Mouse (Mus musculus): ENCODE results near the gene Ecm2.

Gene Ecm2

DNA sequence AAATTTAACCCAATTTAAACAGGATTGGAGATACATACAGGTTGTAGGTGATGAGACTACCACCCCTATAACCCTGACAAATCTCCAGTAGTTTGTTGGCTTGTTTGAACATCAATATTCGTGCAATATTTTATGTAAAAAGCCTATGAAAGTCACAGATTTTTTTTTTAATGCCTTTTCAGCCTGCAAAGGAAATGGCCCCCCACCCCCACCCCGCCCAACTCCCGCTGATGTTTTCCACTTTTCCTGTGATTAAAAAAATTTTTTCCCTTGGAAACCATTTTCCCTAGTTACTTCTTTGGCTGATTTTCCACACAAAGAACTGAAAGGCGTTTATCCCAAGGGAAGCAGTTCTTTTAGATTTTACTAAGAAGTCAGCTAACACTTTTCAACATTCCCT, at the start of gene Ecm2:
Gene Ecm2 (plus strand): TSS at position 301 of the 400 bp plus-strand sequence.
- DNase-seq (ENCODE audit: low read depth): no peak

DNA sequence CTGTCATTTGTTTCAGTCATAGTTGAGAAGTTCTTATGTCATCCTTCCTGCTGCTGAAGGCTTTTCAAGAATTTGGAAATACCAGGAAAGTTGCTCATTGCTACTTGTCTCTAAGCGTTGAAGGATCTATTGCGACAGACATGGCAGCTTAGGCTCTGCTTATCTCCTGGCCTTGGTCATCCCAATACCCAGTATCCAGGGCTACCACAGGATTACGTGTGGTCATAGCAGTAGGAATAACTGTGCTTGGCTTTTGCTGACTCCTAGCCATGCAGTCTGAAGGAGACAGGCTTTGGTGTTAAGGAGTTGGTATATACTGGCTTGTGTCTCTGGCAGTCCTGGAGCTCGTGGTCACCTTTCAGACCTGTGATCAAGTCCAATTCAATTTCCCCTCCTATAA, 44.3 kb upstream of the Ecm2 start:
- no peak for DNase-seq (ENCODE audit: low read depth)

DNA sequence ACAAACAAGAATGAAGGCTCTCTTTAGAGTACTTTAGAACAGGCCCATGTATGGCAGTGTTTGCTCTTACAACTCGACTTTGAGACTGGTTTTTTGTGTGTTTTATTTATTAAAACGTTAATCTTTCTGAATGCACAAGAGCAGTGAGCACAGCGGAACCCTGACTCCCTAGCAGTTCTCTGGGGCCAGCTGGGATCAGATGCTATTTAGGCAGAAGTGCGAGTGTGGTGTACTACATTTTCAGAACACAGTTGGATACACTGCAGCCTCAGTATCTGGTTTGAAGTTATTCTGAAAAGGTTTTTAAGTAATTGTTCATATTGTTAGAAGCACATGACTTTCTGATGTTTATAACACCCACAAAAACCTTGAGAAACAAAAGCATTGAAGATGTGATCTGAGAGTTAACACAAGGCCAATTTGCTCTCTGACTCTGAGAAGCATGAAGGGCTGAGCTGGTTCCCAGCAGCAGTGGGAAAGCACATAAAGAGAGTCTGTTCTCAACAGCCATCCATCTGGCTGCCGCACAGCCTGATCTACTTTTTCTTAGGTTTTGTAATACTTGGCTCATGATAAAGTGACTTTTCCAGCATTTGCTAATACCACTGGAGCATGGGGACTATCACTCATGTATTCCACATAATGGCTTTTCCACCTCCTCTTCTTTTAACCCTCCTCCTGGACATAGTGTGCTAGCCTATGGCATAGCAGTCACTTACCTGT, 43.8 kb upstream of the Ecm2 start:
- DNase-seq (ENCODE audit: low read depth): no peak

DNA sequence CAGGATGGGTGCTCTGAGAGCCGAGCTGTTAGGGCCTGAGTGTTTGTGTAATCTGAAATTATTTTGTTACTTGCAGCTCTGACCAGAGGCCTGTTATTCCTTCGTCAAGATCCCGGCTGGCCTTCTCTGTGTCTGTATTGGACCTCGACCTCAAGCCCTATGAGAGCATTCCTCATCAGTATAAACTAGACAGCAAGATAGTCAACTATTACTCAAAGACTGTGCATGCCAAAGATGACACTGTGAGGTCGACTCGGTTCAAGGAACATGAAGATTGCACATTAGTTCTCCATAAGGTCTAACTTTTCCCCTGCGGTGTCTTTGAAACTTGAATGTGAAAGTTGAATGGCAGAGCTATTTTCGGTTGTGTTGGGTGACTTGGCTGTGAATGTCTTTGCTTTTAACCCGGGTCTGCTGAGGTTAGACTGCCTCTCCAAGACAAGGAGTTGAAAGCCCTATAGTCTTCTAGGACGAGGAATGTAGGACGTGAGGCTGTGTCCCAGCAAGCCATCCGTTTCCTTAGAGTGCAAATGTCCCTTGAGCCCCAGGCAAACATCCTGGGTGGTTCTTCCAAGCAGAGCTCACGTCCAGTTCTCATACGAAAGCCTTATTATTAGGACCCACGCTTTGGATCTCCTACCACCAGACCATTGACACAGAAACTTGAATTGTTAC, 43.0 kb upstream of the Ecm2 start:
- DNase-seq (ENCODE audit: low read depth): no peak

DNA sequence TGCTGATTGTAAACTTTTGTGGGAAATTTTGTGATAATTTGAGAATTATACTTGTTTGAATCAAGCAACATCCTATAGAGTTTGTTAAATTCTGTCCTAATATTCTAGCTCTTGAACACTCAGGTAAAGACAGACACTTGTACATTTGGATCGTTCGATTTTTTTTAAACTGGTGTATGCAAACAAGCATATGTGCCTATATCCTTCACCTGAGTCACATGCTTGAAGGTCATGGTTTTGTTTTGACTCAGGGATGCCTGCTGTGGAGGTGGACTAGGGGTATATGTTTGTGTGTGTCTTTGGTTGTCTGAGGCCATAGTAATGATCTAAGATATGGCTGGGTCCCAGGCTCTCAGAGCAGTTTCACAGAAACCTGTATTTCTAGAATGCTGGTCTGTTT, 41.7 kb upstream of the Ecm2 start:
- DNase-seq (ENCODE audit: low read depth): no peak

DNA sequence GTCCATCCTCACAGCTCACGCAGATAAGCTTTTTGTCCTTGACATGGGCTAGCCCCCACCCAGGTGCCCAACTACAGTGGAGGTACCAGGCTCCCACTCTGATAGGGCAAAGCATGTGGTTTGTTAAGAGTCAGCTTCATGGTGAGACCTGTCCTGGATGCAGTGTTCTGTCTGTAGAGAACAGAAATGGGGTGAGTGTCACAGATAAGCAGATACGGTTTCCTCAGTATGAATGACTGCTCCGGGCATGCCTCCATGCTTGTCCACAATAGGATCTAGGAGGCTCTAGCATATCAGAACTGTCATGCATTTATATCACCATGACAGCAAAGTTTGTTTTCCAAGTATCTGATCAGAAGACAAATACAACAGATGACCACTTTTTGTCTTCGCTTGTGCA, 38.7 kb upstream of the Ecm2 start:
- peak; percentile 35 for DNase-seq (ENCODE audit: low read depth)

DNA sequence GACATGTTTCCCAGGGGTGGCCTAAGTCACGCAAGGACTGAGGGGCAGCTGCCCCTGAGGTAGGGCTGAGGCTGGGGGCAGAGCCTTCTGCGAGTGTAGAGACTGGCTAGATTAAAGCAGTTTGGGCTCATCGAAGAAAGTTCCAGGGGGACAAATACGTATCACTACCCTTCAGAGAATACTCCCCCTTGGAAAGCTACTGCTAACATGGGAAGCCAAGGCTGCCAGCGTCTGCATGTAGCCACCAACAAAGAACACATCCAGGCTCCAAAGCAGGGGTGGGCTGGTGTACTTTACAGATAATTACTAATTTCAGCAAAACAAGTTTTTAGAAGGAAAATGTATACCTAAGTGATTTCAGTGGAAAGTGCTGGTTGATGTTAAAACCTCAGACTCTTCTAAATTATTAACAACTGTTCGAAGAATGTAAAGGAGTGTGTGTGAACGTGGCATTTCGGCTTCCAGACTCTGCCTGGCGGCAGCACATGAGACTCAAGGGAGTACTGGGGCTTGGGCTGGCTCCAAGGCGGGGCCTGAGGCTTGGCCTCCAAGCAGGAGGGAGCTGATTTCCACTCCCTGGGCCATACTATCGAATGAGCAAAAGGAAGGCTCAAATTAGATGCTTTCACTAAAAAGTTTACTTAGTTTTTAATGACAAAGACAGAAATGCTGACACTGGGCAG, 38.1 kb upstream of the Ecm2 start:
- no peak for DNase-seq (ENCODE audit: low read depth)

DNA sequence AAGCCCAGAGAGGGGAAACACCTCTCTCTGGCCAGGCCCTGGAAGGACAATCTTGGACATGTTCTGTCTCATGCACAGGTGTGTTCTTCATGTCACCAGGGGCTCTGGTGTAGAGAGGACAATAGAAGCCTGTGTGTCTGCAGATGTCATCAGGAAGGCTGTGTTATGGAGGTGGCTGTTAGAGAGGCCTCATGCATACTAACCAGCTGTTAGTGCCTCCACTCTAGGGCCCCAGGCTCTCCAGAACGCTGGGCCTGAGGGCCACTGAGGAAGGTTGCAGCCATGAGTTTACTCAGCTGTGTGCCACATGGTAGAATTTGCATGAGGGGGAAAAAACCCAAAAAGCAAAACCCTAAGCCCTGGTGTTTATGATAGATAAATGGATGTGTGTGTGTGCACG, 37.0 kb upstream of the Ecm2 start:
- no peak for DNase-seq (ENCODE audit: low read depth)

DNA sequence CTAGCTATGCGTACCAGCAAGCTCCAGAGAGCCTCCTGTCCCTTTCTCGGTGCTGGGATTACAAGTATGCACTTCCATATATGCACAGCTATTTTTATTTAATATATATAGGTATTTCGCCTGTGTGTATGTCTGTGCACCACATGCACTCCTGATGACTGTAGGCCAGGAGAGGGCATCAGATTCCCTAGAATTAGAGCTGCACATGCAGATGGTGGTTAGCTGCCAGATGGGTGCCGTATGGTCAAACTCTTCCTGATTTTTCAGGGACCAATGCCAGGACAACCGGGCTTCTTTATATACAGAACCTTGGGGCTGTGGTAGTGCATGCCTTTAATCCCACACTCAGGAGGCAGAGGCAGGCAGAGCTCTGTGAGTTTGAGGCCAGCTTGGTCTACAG, 35.6 kb upstream of the Ecm2 start:
- no peak for DNase-seq (ENCODE audit: low read depth)

DNA sequence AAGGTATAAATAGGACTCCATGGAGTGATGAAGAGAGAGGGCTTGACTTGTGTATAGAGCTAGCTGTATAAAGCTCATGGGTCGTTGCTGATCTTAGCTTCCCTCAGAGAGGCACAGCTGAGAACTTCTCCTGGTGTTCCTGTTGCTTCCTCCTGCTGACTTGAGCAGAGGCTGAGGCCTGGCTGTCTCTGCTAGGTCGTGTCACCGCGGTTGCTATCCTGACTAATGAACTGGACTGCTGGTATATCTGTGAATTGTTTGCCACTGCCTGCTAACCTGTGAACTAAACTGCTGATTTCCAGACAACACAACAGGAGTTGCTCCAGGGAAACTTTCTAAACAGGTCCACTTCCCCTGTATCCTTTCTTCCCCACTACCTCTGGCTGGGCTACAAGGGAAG, 34.3 kb upstream of the Ecm2 start:
- no peak for DNase-seq (ENCODE audit: low read depth)

DNA sequence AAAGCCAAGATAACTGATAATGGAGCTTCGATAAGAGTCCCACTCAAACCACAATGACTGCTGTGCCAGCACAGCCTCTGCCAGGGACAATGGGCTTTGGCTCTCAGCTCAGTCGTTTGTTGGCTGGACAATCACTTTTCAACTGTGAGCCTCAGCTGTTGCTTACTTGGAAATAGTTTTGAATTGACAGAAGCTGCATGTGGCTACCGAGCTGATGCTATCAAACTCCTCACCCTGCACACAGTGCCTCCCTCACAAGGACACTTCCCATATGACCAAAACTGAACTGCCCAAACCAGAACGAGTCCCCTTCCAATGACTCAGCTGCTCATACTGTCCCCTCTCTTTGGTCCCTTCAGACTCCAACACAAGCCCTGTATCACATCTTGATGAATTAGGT, 33.8 kb upstream of the Ecm2 start:
- DNase-seq (ENCODE audit: low read depth): no peak

DNA sequence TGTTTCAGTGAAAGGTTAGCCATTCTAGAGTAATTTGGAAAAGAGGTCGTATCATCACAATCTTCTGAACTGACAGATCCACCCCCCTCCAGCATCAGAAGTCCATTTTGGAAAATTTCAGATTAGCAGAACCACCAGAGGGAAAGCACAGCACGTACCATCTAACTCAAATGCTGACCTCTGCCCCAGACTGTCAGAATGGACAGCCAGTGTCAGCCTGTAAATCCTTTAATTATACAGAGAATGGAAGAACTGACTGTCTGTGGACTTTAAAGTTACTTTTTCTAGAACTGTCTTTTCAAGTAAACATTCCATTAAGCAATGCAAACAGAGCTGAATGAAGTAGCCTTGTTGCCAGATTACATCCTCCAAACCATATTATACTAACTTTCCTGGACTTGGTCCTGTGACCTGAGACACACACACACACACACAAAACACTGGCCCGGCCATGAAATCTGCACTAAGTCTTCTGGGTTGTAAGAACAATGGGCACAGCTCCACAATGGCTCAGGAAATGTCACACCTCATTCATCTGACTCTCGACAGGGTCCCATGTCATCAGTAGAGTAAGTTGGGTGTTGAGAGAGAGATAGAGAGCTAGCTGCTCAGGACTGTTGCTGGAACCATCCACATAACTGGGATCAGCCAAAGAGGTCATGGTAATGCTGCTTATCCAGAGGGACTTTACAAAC, 32.5 kb upstream of the Ecm2 start:
- DNase-seq (ENCODE audit: low read depth): no peak

DNA sequence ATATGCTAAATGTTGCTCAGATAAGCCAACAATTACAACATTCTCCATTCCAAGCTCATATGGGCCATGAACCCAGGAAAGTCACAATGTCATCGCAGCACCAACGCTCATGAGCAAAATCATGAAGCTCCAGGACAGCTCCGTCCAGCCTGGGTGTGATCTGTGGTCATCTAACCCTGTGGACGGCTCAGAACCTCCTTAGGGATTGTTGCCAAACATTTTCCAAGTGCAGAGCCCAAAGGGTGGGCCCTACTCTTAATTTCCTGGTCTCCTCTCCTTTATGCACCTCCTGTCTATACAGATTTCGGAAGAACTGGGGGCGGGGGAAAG, 32.0 kb upstream of the Ecm2 start:
- DNase-seq (ENCODE audit: low read depth): no peak

DNA sequence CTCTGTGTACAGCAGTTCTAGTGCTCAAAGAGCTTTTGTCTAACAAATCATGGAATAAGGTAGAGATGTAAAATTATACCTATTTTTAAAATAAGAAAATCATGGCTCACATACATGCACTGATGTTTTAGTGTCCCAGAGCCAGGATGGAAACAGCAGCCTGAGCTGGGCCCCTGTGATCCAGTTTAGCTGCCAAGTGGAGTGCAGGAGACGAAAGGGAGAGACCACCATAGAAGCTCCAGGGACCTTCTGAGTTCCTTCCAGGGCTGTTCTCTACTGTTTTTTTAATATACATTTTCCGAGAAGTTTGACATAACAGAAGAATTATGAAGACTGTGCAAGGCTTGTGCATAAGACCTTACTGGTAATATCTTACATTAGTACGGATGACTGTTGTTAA, 26.7 kb upstream of the Ecm2 start:
- no peak for DNase-seq (ENCODE audit: low read depth)

DNA sequence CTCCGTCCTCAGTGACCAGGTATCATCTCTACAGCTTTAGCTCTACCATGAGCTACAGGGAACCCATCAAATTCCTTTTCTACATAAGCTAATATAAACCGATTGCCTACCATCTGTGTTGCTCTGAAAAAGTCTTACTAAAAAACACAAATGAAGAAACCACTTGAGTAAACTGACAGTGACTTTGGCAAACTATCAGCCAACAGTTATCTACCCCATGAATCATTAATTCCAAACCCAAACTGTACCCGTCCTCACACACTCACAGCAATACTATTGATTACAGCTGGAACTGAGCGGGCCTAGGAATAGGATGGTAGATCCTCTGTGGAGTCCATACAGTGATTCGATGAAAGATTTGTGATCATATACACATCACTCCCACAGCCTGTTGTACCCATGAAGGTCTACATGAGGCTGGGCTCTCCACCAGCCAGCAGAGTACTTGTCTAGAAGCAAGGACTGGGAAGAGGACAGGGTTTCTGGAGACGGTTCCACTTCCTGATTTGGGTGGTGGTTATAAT, 25.7 kb upstream of the Ecm2 start:
- DNase-seq (ENCODE audit: low read depth): no peak

DNA sequence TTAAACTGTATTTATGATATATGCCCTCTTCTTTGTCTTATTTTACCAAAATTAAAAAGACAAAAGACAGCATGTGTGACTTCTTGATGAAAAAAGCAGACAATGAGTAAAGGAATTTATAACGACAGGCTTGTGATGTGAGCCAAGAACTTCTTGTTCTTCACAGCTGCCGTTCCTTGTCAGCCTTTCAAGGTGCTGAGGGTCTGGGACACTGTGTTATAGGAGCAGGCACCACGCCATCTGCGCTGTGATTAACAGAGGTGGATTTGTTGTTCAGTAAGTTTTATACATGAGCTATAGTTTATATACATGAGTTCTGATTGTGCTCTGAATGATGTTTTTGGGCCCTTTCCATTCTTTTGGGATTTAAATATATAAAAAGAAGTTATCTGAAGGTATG, 25.2 kb upstream of the Ecm2 start:
- DNase-seq (ENCODE audit: low read depth): no peak

DNA sequence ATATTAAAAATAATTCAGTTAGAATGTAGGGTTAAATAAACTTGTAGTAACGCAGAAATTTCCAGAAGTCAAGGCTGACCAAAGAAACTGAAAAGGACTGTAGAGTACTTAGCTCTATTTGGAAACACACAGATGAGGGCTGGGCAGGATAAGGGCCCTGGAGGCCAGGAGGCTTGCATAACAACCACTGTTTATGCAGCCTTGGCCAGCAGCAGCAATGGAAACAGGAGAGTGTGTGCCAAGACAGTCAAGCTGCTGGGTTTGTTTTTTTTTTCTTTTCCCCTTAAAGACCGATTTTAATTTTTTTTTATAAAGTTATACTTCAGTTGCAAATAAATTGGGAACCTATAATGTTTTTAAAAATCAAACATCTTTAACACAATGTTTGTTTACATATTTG, 24.6 kb upstream of the Ecm2 start:
- DNase-seq (ENCODE audit: low read depth): no peak

DNA sequence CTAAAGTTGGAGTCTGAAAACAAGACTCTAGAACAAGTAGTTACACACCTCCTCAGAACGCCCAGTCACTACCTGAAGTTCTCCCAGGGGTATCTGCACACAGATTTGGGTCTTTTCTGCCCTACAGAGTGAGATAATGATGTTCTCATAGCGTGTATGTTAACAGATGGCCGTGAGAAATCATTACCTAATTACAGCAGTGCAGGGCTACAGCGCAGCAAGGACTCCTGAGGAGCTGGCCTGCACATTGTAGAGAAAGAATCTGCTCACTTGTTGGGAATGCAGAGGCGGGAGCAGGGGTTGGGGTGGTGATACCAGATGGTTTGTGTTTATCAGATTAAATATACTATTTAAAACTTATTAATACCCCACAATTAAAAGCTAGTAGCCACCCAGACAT, 24.1 kb upstream of the Ecm2 start:
- DNase-seq (ENCODE audit: low read depth): no peak

DNA sequence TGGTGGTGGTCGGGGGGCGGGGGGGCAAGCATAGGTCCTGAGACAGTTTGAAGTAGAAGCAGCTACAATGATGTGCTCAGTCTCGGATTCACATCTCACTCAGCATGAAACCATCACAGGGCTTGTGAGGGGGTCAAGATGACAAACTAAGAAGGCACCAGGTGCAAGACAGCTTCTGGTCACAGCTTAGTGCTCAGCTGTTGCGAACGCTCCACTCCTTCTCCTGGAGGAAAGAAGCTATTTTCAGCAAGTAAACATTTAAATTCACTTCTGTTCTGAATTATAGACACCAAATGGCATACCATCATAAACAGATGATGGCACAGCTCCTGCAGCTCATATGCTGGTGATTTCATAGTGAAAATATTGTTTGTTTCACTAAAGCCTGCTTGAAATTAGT, 19.2 kb upstream of the Ecm2 start:
- DNase-seq (ENCODE audit: low read depth): no peak

DNA sequence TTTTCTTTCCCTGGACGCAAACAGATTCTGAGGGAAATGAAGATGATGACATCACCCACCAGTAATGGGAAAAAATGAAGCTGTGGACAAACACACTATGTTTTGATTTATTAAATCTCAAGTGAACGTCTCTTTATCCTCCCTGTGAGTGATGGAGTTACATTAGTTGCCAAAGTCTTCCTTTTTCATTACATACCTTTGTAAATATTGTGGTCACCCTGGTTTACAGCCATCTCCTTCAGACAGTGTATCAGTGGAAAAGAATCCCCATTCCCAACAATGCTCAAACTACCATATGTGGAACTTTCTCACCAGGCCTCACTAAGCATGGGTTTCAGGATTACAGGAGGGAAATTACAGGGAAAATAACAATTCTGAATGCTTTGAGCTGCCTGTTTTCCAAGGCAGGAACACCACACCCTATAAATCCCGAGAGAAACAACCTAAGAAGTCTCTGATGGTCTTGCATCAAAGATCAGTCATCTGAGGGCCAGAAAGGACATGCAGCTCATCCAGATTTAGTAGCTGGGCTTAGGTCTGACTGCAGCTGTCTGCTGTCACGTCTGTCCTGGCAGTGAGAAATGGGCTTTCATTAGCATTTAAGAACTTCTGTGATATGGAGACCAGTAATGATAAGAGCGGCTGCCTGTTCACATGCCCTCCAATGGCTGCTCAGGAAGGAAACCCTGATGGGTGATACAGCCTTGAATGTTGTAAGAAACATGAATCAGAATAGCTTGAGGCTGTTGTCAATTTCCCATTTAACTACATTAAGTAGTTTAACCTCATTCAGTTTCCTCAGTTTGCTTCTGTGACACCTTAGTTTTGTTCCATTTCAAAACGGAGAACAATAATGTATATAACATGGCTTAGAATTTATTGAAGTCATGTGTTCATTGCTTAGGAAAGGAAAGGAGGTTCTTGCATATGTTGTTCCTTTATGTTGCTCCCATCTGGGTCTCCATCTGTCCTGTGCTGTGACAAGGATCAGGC, 11.9 kb upstream of the Ecm2 start, which contains the start of gene Tes3-ps:
Gene Tes3-ps (plus strand): TSS at position 943 of the 993 bp plus-strand sequence.
- DNase-seq (ENCODE audit: low read depth): no peak

DNA sequence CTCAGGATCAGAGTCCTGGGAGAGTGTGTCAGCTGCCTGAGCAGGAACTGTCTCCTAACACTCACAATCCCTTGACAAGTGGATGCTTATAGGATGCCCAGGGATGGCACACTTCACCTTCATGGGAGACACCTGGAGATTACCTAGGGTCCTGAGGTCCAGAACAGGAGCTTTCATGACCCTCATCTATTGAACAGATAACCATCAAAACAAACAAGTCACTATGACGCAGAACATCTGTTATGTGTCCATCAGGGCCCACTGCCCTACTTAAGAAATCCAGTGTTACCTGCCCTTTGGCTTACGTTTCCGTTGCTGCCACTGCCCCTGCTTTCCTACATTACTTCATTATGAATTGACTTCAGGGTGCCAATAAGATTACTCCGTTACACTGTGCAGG, 1.2 kb downstream of the Ecm2 start:
- no peak for DNase-seq (ENCODE audit: low read depth)
